Mouse (Mus musculus): ENCODE data around the gene Avpr2. TPM values are rescaled to one million over a fixed set of nuclear protein-coding genes. Genes with fewer than 3 reads are reported as not detected.
A peak's percentile ranks its signal among the peaks of the same experiment; 100 is the strongest.

Avpr2 gene
- 35.3 and 41.0 TPM in 2 replicates for polyA plus RNA-seq (2012; rRNA removed)

DNA sequence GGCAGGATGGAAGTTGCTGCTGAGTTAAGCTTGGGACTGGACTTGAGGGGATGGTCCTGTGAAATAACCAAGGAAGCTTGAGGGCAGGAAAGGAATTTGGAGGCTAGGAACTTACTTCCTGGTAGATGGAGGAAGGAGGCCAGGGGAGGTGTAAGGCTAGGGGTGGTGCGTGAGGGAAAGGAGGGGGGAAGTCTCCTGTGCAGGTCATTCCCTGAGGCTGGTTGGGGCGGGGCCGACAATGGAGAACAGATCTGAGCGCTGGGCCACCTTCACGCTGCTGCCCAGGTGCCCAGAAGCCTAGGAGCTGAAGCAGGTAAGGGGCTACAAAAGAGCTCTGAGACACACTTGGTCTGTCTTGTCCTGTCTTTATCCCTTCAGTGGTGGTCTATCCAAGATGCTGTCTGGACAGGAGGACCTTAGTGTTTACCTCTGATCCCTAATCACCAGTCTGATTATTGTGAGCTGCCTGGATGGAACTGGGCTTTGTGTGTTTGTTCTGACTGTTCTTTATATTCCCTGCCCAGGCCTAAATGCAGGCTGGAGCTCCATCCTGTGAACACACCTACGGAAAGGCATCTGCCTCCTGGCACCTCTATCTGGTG lies at the start of gene Avpr2:
Gene Avpr2, plus strand, starts transcription at position 552 of the 602 bp plus-strand sequence.
- WGBS, result 31% methylated on average over 5 of the region's 6 CpGs
- H3K36me3 ChIP-seq (ENCODE audit: control insufficient read depth, insufficient read depth, low read length), result no peaks in the 10 kb centered on the region
- TF ChIP-seq CTCF (conservative IDR thresholded peaks at IDR 0.05; ENCODE audit: insufficient read depth, insufficient read length, low read depth, low read length) (no peak), POLR2A (IDR thresholded peaks at IDR 0.05; ENCODE audit: low read depth, low read length) (no peak)

DNA sequence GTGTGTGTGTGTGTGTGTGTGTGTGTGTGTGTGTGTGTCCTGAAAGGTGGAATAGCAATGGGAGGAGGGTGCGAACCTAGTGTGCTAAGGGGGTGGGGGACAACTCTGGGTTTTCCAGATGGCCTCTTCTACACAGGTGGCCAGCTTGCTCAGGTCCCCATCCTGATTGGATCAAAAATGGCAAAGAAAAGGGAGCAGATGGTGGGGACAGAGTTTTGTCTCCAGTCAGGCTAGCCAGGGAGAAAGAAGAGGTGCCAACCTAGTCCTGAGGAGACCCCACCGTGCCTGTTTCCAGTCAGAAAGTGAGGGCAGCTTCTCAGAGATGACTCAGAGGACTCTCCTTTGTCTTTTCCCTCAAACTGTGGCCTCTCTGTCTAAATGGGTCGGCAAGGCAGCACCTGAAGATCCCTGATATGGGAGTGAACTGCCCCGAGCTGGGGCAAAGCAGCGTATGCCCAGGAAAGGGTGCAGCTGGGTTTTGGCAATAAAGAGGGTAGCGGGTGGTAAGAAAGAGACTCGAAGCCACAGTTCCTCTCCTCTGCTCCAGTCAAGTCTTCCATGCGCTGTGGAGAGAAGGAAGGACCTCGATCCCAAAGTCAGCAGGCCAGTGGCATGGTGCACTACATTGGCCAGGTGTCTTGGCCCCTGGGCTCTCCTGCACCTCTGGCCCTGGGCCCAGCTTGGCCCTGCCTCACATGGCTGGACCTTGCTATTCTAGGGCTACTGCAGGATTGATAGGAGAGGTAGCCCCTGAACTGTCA lies 37.4 kb upstream of the Avpr2 start:
- Histone ChIP-seq H3K27me3 (replicated peaks; ENCODE audit: control insufficient read depth, insufficient read depth, low read length) (no peaks in the 10 kb centered on the region), H3K4me1 (ENCODE audit: control insufficient read depth, insufficient read depth, low read length) (no peaks in the 10 kb centered on the region), H3K36me3 (ENCODE audit: control insufficient read depth, insufficient read depth, low read length) (no peaks in the 10 kb centered on the region), H3K27ac (ENCODE audit: insufficient read depth, low read depth, low read length) (no peak overlapping the region), H3K4me3 (ENCODE audit: insufficient read depth, low read depth, low read length) (no peak overlapping the region)
- no peak for DNase-seq
- WGBS, result 85% methylated on average over 9 of the region's 9 CpGs
- TF ChIP-seq CTCF (conservative IDR thresholded peaks at IDR 0.05; ENCODE audit: insufficient read depth, insufficient read length, low read depth, low read length) (no peak), POLR2A (IDR thresholded peaks at IDR 0.05; ENCODE audit: low read depth, low read length) (no peak)

More for the DNA sequence above, at the start of gene Avpr2:
- DNase-seq, result peak; percentile 46
- Histone ChIP-seq H3K27me3 (replicated peaks; ENCODE audit: control insufficient read depth, insufficient read depth, low read length) (no peaks in the 10 kb centered on the region), H3K4me3 (ENCODE audit: insufficient read depth, low read depth, low read length) (peak within 1 kb of the TSS; percentile 32), H3K4me1 (ENCODE audit: control insufficient read depth, insufficient read depth, low read length) (0 out of 2 replicates have a peak, but pooled peaks cover 3% of the 10 kb centered on the region), H3K27ac (ENCODE audit: insufficient read depth, low read depth, low read length) (peak within 1 kb of the TSS; percentile 80)

DNA sequence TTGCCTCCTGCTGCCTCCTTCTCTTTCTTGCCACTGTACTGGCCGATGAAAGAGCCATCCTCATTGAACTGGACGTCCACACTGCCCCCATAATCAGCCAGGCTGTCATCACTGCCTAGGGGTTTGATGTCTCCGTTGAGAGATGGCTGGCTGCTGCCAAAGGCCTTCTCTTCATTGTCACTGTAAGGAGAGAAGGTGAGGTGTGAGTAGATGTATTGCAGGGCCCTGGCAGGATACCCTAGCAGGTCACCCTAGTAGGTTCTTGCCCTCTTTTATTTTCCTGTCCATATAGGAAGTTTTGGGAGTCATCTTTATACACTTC lies 36.9 kb upstream of the Avpr2 start:
- DNase-seq, result no peak
- Histone ChIP-seq H3K36me3 (ENCODE audit: control insufficient read depth, insufficient read depth, low read length) (no peaks in the 10 kb centered on the region), H3K27me3 (replicated peaks; ENCODE audit: control insufficient read depth, insufficient read depth, low read length) (no peaks in the 10 kb centered on the region), H3K4me1 (ENCODE audit: control insufficient read depth, insufficient read depth, low read length) (no peaks in the 10 kb centered on the region), H3K4me3 (ENCODE audit: insufficient read depth, low read depth, low read length) (no peak overlapping the region), H3K27ac (ENCODE audit: insufficient read depth, low read depth, low read length) (no peak overlapping the region)
- 68% methylated on average over 3 of the region's 3 CpGs for WGBS
- no peak for TF ChIP-seq CTCF (conservative IDR thresholded peaks at IDR 0.05; ENCODE audit: insufficient read depth, insufficient read length, low read depth, low read length)
- TF ChIP-seq POLR2A (IDR thresholded peaks at IDR 0.05; ENCODE audit: low read depth, low read length), result no peak

DNA sequence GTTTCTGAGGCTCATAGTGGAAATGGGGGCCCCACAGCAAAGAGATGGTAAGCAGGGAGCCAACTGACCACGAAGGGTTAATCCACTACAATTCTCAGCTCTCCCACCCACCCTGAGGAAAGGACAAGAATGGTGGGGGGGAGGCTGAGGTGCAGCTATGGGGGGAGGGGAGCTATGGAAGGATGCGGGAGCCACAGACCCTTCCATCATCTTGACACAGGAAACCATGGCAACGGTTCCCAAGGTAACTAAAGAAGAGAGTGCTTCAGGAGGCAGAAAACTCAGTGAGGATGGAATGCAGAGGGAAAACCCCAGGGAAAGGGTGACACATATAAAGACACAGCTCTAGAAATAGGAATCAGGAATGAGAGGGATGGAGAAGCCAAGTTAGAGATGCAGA lies 27.2 kb upstream of the Avpr2 start:
- no peaks in the 10 kb centered on the region for H3K27me3 ChIP-seq (replicated peaks; ENCODE audit: control insufficient read depth, insufficient read depth, low read length)
- TF ChIP-seq CTCF (conservative IDR thresholded peaks at IDR 0.05; ENCODE audit: insufficient read depth, insufficient read length, low read depth, low read length), result no peak
- TF ChIP-seq POLR2A (IDR thresholded peaks at IDR 0.05; ENCODE audit: low read depth, low read length), result no peak

DNA sequence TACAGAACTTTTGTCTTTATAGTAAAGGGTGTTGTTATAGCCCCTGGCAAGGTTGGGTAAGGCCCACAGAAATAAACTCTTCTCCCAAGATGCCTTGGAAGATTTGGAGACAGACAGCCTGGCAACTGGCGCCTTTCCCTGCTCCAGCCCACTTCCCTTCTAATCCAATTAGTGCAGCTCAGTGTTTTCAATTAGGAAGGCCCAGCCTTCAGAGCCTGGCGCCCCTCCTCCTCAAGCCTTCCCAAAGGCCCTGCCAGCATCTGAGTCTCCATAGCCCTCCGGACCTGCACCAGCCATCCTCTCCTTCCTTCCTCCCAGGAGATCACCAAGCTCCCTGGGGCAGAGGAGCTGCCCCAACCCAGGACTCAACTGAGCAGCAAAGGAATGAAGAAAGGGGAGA lies 24.6 kb upstream of the Avpr2 start:
- Histone ChIP-seq H3K27me3 (replicated peaks; ENCODE audit: control insufficient read depth, insufficient read depth, low read length) (no peaks in the 10 kb centered on the region), H3K36me3 (ENCODE audit: control insufficient read depth, insufficient read depth, low read length) (no peaks in the 10 kb centered on the region), H3K4me1 (ENCODE audit: control insufficient read depth, insufficient read depth, low read length) (no peaks in the 10 kb centered on the region), H3K27ac (ENCODE audit: insufficient read depth, low read depth, low read length) (no peak overlapping the region), H3K4me3 (ENCODE audit: insufficient read depth, low read depth, low read length) (no peak overlapping the region)
- DNase-seq, result no peak
- no peak for TF ChIP-seq CTCF (conservative IDR thresholded peaks at IDR 0.05; ENCODE audit: insufficient read depth, insufficient read length, low read depth, low read length)
- TF ChIP-seq POLR2A (IDR thresholded peaks at IDR 0.05; ENCODE audit: low read depth, low read length), result no peak
- WGBS, result 45% methylated on average over 3 of the region's 3 CpGs

More for the DNA sequence above, 27.2 kb upstream of the Avpr2 start:
- Histone ChIP-seq H3K36me3 (ENCODE audit: control insufficient read depth, insufficient read depth, low read length) (no peaks in the 10 kb centered on the region), H3K4me1 (ENCODE audit: control insufficient read depth, insufficient read depth, low read length) (no peaks in the 10 kb centered on the region), H3K27ac (ENCODE audit: insufficient read depth, low read depth, low read length) (no peak overlapping the region), H3K4me3 (ENCODE audit: insufficient read depth, low read depth, low read length) (no peak overlapping the region)
- DNase-seq, result no peak
- 58% methylated on average over 3 of the region's 3 CpGs for WGBS

DNA sequence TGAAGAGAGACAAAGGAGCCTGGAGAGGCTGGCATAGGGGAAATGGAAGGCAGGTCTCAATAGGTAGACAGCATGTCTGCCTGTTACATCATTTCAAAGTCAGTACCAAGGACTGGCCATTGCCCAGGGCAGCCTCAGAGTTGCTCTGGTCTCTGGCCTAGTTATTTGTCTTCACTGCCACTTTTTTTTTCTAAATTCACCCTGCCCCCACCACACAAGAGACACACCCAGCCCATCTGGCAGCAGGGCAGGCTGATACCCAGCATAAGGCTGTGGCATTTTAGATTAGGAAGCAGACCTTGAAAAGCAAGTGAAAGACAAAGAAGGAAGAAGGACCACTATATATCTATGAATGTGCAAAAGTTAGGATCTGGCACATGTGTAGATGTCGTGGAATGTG lies 24.1 kb upstream of the Avpr2 start:
- Histone ChIP-seq H3K4me1 (ENCODE audit: control insufficient read depth, insufficient read depth, low read length) (no peaks in the 10 kb centered on the region), H3K36me3 (ENCODE audit: control insufficient read depth, insufficient read depth, low read length) (no peaks in the 10 kb centered on the region), H3K27me3 (replicated peaks; ENCODE audit: control insufficient read depth, insufficient read depth, low read length) (no peaks in the 10 kb centered on the region), H3K27ac (ENCODE audit: insufficient read depth, low read depth, low read length) (no peak overlapping the region), H3K4me3 (ENCODE audit: insufficient read depth, low read depth, low read length) (no peak overlapping the region)
- WGBS, result 70% methylated on average over 1 of the region's 1 CpGs
- TF ChIP-seq CTCF (conservative IDR thresholded peaks at IDR 0.05; ENCODE audit: insufficient read depth, insufficient read length, low read depth, low read length), result no peak
- TF ChIP-seq POLR2A (IDR thresholded peaks at IDR 0.05; ENCODE audit: low read depth, low read length), result no peak
- no peak for DNase-seq

DNA sequence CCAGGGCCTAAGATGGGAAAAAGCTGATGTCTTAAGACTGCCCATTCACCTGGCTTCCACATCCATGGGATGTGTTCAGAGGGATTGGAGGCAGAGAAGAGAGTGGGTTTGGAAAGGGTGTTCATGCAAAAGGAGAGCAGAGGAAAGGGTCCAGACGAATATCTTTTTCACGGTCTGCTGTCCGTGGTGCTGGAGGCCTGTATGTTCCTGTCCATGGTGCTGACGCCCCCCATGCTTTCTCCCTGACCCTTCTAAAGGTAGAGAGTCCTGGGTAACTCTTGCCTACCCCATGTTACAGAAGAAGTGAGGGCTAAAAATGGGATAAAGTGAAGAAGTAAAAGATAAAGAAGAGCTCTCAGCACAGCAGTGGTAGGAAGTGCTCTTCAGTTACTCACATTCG lies 22.6 kb upstream of the Avpr2 start:
- DNase-seq, result peak; percentile 5

More for the DNA sequence above, 22.6 kb upstream of the Avpr2 start:
- Histone ChIP-seq H3K4me1 (ENCODE audit: control insufficient read depth, insufficient read depth, low read length) (no peaks in the 10 kb centered on the region), H3K27ac (ENCODE audit: insufficient read depth, low read depth, low read length) (no peak overlapping the region), H3K27me3 (replicated peaks; ENCODE audit: control insufficient read depth, insufficient read depth, low read length) (no peaks in the 10 kb centered on the region), H3K4me3 (ENCODE audit: insufficient read depth, low read depth, low read length) (no peak overlapping the region), H3K36me3 (ENCODE audit: control insufficient read depth, insufficient read depth, low read length) (no peaks in the 10 kb centered on the region)
- TF ChIP-seq CTCF (conservative IDR thresholded peaks at IDR 0.05; ENCODE audit: insufficient read depth, insufficient read length, low read depth, low read length), result no peak
- TF ChIP-seq POLR2A (IDR thresholded peaks at IDR 0.05; ENCODE audit: low read depth, low read length), result no peak
- 11% methylated on average over 5 of the region's 5 CpGs for WGBS

Data from kidney, adult 2 months (tissue).